Mouse (Mus musculus) neutrophil, adult 5-6 weeks (primary cell): Measurements from ENCODE around the gene Hoxa3. TPM values are rescaled to one million over a fixed set of nuclear protein-coding genes. Genes with fewer than 3 reads are reported as not detected.
A peak's percentile ranks its signal among the peaks of the same experiment; 100 is the strongest.

Experiments used
- ATAC-seq: fragments of 151-379, 151-347 bp; 2 replicates; pipeline ENCODE4 v1.8.0; 2017; ENCODE audit warnings: mild to moderate bottlenecking, moderate TSS enrichment; ENCODE audit not compliant: insufficient number of reproducible peaks, poor library complexity, low FRiP score, severe bottlenecking; ENCODE audit errors: extremely low read depth
- total RNA-seq: library from RNA; stranded (forward); fragments of 200-1000 nt; gene quantifications from 2 replicates; pipeline ENCODE4 v1.2.3, GENCODE M21; 2017

Gene Hoxa3
- total RNA-seq = not detected in 2 replicates

DNA sequence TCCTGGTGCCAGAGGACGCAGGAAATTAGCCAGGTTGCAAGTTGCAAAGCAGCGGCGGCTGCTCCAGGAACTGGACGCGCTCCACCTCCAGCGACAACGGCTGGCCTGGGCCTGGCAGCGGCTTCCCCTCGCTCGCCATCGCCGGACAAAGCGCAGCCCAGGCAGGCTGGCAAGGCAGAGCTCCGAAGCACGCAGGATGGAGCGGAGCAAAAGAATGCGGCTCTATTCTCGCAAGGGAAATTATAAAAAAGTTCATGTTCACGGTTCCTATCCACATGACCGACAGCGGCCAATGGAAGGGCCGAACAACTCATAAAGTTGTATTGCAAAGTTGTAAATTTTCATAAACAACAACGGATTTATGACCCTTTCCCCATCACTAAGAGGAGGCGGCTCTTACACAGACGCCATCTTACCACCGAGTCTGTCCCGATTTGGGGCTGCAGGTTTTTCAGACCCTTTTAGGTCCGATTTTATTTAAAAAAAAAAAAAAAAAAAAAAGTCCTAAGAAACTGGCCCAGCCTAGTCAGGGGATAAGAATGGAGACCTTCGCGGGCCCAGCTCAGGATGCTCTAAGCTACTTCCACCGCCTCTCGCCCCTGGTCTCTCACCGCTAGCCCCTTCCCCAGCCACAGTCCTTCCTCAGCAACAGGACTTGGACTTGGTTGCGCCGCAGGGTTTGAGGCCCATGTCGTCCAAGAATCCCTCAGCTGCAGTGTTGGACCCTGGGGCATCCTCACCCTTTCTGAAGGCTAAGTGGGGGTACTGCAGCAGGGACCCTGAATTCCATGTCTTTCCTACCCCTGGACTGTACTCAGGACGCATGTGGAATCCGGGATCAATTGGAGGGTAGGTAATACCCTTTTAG, at the start of gene Hoxa3, which contains the start of gene Gm28308:
Hoxa3 (minus strand) TSS at position 218 of the 868 bp plus-strand sequence.
Gm28308 (minus strand) TSS at position 221 of the 868 bp plus-strand sequence.
- ATAC-seq = no peak

DNA sequence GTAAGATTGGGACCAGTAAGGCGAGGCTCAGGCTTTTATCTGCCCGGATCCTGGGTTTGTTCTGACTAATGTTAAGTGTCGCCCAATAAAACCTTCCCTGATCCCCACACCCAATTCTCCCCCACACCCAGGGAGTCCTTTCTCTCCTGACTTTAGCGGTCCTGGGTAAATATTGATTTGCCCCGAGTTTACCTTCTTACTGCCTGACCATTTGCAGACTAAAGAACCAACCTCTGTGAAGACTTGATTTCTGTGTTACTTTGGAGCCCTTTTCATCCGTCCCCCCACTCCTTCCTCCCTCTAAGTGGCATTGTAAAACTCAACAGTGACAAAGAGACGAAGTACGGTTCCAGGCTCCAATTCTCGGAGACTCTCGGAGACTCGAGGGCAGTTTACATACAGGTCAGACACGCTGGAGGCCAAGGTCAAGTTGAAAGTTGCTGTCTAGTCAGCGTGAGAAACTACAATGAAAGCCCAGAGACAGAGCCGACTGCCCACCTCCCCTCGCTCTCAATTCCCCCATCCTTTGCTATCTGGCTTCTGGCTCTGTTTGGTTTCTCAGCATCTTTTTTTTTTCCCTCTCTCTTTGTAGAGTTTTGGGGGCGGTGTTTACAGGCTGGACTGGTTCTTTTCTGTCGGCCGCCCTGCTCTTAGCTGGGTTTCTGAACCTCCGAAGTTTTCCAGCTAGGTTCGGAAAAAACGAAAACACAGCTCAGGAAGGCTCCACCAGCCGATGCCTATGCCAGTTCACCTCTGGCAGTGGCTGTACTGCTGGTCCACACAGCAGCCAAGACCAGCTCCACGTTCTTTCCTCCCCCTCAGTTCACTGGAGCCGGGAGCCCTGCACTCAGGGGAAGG, 49.6 kb upstream of the Hoxa3 start:
- no peak for ATAC-seq

DNA sequence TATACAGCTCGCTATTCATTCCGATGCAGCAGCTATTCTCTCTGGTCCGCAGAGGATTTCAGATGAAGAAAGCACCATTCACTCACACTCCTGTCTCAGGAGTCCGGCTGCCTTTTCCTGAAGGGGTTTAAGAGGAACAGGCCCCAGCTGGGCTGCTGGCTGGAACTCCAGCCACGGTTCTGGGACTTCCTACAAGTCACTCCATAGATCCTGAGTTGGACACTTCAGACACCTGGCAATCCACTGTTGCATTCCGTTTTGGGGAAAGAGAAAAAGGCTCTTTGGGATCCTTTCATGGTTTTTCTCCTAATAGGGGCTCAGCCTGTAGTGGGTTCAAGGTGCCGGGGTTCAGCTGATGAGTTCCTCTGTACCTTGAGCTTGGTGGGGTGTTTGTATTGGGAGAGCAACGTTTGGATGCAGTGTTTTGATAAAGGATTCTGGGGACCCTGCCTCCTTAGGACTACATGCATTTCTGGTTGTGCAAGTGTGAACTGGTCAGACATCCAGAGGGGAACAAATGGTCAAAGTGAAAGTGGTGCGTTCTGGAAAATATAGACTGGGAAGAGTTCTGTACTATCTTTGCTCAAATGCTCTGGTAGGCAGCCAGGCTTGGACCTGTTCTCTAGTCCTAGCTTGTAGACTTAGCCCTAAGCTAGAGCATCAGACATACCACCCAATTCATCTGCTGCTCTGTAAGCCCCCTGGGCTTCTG, 48.8 kb upstream of the Hoxa3 start:
- ATAC-seq = no peak

DNA sequence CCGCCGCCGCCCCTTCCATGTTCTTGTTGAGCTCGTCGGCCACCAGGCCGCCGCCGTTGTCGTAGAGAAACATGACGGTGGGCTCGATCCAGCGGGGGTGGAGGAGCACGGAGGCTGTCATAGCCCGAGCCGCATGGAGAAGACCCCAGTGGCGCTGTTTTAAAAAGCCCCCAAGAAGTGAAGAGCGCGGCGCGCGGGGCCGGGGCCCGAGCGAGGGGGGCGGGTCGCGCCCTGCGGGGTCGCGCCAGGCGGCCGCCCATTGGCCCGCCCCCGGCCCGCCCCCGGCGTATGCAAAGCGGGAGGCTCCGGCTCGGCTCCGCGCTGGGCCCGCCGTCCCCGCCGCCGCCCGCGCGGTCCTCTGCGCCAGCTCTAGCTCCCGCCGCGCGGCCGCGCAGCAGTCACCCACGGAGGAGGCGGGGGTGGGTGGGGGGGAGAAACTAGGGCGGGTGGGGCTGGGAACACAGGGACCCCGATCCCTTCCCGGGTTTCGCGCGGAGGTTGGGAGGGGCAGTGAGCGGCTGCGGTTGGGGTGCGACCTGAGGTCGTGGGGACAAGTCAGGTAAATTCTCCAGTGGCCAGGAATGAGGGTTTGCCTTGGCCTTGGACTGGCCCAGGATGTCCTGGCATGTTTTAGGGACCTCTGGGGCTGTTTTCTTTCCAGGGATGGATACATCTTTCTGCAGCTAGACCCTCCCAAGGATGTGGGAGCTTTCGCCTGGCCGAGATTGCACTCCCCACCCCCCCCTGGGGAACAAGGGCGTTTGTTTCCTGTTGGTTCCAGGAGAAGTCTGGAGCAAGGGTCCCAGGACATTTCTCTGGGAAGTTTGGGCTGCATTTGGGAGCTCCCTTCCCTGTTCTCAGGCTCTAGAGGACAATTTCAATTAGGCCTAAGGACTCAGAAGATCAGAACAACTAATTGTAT, 47.8 kb upstream of the Hoxa3 start, which contains the start of gene Hoxa13:
Hoxa13 (minus strand) TSS at position 227 of the 922 bp plus-strand sequence.
- ATAC-seq = no peak

DNA sequence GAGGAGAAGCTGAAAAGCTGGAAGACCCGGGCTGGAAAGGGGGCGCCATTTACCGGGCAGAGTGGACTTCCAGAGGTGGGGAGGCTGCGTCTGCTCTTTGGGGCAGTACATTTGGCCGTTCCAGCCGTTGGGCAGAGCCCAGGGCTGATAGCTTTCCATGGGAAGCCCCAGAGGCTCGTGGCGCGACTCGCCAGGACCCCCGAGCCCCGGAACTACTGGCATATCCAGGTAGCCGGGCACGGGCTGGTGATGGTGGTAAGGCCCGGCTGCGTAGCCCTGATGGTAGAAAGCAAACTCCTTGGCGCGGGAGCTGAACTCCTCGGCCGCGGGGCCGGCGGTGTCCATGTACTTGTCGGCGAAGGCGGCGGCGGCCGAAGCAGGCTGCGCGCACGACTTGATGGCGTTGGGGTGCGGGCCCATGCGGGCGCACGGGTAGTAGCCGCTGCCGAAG, 46.7 kb upstream of the Hoxa3 start:
- ATAC-seq = no peak

DNA sequence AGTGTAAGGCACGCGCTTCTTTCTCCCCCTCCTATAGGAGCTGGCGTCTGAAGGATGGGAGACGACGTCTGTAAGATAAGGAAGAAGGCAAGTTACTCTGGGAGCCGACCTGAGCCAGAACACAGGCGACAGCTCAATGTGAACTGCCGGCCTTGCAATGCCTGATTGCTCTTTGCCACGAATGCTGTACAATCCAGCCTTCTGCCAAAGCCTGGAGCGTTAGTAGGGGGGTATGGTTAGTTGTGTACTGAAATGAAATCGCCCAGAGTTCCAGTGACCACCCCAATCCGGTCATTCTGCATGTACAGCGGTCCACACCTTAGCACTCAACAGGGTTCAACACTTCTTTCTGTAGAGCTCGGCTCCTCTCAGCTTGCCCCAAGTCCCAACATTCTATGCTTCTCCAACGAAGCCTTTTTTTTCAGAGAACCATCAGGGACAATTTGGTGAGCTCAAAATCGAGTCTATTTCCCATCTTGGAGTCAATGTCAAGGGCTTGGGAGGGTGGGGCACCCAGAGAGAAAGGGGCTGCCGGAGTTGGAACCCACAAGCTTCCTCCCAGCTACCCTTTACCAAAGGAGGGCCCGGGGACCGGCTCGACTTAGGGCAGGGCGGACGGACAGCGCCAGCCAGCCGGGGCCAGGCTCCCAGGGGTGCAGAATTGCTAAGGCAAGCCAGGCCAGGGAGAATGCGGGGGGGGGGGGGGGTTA, 46.1 kb upstream of the Hoxa3 start:
- ATAC-seq = no peak

DNA sequence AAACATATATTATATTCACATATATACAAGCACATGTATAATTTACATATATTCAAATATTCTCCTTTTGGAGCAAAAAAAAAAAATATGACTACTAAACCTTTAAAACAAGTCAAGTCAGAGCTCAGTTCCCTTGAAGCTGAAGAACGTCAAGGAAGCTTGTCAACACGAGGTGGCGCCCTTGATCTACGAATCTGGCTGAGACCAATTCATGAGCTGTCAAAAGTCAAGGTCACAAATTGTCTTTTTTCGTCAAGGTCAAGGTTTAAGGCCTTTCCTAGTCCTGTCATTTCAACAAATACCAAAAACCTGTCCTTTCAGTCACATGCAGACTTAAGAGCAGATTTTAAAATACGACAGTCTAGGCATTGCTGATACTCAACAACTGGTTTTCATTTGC, 43.8 kb upstream of the Hoxa3 start:
- ATAC-seq = peak; percentile 59

DNA sequence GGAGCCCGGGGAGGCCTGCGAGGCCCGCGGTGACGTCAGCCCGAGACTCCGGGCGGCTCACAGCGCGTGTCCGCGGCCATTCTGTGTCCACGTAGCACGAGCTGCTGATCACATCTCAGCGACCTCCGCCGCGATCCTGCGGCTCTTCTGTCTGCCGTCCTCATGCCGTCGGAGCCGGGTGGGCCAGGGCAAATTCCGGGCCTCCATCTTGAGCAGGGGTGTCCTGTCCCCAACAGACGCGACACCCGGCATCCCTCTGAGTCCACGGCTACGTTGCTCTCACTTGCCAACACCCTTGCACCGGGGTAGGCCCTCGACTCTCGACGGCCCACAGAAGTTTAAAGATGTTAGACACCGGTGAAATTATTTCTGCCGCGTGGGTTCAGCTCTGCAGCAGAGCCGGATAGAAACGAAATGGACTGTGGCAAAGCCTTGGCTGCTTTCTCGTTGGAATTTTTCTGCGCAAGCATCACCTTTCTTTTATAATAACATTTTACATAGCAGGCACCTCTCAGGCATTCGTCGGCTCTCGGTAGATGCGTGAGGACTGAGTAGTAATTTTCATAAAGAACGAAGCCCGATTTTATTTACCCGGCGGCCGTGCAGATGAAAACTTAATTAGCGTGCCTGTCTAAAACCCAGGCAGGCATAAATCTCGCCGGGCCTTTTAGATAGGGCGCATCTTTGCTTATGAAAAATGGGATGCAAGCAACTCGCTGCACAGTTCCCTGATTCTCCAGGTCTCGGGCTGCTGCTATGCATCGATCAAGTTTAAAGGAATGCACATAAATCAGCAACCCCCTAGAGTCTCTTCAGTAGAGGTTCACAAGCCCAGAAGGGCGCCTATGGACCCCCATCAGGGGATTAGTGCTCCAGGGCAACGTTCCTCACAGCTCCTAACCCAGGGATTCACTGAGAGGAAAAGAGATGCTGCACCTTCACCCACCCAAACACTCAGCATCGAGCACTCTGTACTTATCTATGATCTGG, 40.7 kb upstream of the Hoxa3 start:
- ATAC-seq = no peak

DNA sequence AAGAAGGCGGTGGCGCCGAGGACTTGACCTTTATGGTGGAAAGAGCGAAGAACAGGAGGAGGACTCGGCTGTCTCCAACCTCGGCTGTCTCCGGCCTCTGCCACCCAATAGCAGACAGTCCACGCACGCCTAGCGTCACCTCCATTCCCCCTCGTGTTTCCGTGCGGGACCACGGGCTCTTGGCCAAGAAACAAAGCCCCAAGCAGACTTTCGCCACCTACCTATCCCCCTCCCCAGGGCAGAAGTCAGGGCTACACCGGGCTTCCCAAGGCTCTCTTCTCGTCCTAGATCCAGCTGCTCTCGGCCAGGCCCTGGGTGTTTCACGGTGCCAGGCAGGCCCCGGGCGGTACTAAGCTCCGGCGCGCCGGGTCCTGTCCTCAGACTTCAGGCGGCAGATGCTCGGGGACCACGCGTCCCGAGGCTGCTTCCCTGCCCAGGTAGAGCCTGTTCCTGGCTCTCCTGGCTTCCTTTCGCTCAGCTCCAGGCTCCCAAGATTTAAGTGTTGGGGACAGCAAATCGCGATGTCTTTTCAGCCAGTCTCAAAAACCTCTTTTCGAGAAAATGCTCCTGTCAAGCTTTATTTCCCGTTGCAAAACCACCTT, 39.7 kb upstream of the Hoxa3 start:
- ATAC-seq = no peak

DNA sequence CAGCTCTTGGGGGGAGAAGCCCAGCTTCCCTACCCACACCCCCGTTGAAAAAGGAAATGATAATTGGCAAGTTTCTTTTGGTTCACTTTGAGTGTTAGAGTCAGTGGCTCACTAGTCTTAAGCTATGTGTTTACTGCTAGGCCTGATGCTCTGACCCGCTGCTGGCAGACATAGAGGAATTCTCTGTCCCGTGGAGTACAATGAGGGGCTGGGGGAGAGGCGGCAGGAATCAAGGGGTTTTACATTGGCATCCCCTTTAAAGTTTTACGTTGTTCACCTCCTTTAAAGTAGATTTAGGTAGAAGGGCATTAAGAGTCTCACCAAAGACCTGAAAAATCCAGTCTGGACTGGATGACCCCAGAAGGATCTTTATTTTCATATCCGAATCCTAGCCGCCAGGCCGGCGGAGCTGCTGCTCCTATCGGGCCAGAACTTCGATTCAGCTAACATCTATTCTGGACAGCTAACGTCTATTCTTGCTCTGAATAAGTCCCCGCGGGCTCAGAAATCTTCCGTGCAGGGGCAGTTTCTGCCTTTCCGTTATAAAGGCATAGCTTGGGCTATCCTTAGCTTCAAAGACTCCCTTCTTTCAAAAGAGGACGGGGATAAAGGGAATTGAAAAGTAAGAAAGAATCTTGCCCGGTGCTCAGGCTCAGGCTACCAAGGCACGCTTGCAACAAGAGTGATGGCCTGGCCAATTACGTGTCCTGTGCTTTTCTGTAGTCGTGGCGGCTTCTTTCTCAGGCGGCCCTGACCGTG, 39.1 kb upstream of the Hoxa3 start:
- no peak for ATAC-seq

DNA sequence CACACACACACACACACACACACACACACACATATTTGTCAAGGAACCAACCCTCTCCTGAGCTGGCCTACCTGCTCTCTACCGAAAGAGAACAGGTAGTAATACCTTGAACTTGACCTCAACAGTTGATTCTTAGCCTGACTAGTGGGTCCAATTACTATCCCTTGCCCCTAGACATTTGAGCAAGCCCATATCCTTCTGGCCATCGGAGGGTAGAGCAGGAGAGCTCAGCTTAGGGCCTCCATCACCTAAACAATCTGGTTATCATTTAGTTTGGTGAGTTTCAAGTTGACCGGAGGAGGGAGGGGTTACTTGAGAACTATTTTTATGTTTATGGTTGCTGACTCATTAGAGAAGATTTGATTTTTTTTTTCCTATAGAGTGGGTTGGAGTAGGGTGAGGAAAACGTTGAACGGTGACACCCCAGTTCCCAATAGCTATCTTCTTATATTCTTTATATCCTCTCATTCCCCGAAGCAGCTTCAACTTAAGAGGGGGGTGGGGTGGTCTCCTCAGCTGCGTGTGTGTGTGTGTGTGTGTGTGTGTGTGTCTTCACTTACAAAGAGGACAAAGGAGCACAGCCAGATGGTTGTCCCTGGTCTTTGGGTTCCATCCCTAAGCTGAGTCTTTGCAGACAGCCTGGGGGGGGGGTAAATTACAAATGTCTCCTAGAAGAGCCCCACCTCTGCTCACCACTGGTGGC, 38.2 kb upstream of the Hoxa3 start:
- no peak for ATAC-seq

DNA sequence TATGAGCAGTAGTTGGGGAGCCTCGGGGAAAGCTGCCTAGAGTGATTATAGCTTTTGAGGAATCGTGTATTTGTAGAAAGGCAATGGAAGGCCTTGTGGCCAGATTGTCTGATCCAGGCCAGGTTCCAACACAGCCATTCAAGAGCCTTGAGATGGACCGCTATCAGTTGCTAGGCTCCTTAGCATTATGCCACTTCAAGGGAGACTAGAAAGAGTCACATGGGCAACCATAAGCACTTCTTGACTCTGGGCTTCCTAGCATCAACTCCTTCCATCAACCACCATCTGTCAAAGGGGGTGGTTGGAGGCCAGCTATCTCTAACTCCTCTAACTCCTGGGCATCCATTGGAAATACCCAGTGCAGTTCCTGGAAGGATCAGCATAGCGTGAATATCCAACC, 36.7 kb upstream of the Hoxa3 start:
- ATAC-seq = no peak

DNA sequence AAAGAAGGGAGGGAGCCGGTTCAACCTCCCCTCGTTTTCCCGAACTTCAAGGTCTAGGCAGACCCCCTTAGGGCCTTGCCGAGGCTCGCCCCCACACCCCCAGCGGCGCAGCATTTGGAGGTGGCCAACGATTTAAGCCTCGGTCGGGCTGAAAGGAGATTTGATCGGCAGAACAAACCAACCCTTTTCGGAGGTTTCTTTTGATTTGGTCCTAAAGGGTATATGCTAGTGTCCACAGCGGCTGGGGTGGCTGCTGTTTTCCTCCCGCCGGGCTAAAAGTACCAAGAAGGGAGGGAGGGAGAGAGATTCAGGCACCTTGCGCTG, 36.2 kb upstream of the Hoxa3 start:
- no peak for ATAC-seq

DNA sequence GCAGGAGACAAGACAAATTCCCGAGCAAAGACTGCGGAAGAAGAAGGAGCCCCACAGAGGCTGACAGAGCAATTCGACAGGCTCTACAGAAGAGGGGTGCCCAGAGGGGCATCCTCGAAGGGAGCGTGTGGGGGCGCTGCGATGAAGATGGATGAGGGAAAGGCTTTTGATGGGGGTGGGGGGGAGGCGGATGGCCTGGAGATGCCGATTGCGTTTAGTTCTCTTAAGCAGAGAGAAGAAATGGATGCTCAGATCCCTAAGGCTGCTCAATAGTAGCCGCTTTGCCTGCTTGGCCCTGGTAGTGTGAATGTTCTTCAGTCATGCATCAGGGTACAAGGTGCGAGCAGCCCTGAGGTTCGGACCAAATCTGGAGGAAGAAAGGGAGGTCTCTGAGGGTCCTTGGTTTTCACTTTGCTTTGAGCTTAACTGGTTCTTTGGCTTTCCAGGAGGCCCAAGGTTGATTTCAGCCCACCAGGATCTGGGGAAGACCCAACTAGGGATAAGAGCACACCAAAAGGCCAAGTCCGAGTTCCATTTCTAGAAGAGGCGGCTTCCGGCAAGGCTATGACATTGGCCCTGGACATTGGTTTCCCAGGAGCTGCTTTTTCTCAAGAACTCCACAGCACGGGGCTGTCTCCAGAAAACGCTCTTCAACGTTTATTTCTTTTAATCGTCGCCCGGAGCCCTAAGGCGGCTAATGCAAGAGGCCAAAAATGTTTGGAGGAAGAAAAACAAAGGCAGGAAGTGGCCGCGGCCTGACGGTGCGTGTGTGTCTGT, 35.7 kb upstream of the Hoxa3 start:
- ATAC-seq = no peak
